Mouse (Mus musculus) spleen, adult 2 months (tissue): ENCODE measurements around the gene Mmrn2. TPM values are rescaled to one million over a fixed set of nuclear protein-coding genes. Genes with fewer than 3 reads are reported as not detected.

Experiments used
- DNase-seq, 2 experiments: peaks; one replicate each; pipeline versions ENCODE4 v3.0.0 to v3.0.0-alpha.2; 2012 to 2021; ENCODE audit warnings: low spot score in 2 of 2, low read depth in 1 of 2
- H3K27ac ChIP-seq: fragments of 200-500 bp; 2 replicates; pipeline ENCODE4 v1.5.1; 2012; ENCODE audit warnings: low read length, inconsistent platforms; ENCODE audit not compliant: insufficient read depth
- H3K27me3 ChIP-seq: fragments of 200-500 bp; 2 replicates; pipeline ENCODE4 v1.6.1; 2012; ENCODE audit warnings: mild to moderate bottlenecking, moderate library complexity, low read length, inconsistent platforms; ENCODE audit not compliant: control insufficient read depth, insufficient read depth
- H3K36me3 ChIP-seq: fragments of 200-500 bp; 2 replicates; pipeline ENCODE4 v1.6.1; 2012; ENCODE audit warnings: mild to moderate bottlenecking, low read length, inconsistent platforms; ENCODE audit not compliant: control insufficient read depth, insufficient read depth
- H3K4me1 ChIP-seq: fragments of 200-500 bp; 2 replicates; pipeline ENCODE4 v1.6.1; 2011; ENCODE audit warnings: inconsistent platforms; ENCODE audit not compliant: control insufficient read depth, insufficient read depth, insufficient read length
- H3K4me3 ChIP-seq: fragments of 200-500 bp; 2 replicates; pipeline ENCODE4 v1.5.1; 2011; ENCODE audit warnings: mild to moderate bottlenecking, inconsistent platforms; ENCODE audit not compliant: insufficient read depth, insufficient read length; ENCODE audit errors: extremely low read depth
- CTCF ChIP-seq: fragments of 200-500 bp; IDR thresholded peaks from 2 replicates; pipeline ENCODE4 v1.5.1; 2011; ENCODE audit warnings: mild to moderate bottlenecking, inconsistent platforms; ENCODE audit not compliant: insufficient read depth, insufficient read length, insufficient replicate concordance; ENCODE audit errors: extremely low read depth
- POLR2A ChIP-seq: fragments of 200-500 bp; IDR thresholded peaks from 2 replicates; pipeline ENCODE4 v1.6.1; 2011; ENCODE audit warnings: low read depth, low read length, inconsistent platforms
- WGBS: fragments of 180-500 bp; shearing (Covaris S2); methylation state at CpG from one replicate; pipeline ENCODE4 v1.1.7; 2018; 5-methylcytosine and 5-hydroxymethylcytosine counted together
- polyA plus RNA-seq: library from polyadenylated mRNA; depleted of rRNA; stranded (reverse); fragments of >200 nt; gene quantifications from 2 replicates; pipeline ENCODE4 v1.2.3, GENCODE M21; 2012

The Mmrn2 gene
- polyA plus RNA-seq, 1 experiment: 8.9 TPM

DNA sequence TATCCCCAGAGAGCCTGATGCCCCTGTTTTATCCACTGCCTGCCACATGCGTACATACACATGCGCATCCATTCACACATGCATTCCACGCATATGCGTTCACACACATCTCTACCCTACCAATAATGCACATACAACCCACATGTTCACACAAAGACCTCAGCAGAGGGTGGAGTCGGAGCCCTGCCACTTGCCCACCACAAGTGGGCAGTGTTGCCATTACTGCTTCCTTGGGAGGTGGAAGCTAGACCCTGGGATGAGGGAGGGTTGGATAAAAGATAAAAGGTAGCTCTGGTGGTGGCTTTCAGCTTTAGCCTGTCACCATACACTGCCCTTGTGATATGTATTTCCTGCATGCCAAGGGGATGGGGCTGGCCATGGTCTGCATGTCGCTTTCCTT is 2.6 kb upstream of the Mmrn2 start:
- WGBS: 86% methylated on average over 6 of the region's 6 CpGs
- no peak for TF ChIP-seq CTCF
- no peak for TF ChIP-seq POLR2A
- no peak for DNase-seq

DNA sequence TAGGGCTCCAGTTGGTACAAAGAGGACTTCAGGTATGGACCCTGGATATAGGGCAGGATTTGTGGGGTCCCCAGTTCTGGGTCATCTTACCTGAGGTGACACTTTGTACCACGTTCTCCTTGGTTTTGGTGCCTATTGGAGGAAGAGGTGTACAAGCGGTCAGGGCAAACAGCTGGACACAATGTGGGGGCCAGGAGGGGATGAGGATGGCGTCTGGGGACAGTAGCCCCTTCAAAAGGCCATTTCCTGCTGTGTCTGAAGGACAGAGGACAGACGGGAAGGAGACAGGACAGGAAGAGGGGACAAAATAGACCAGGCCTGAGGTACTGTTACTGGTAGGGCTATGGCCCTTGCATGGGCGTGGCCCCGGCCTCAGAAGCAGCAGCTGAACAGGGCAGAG is 1.7 kb upstream of the Mmrn2 start:
- WGBS: 89% methylated on average over 6 of the region's 6 CpGs
- Histone ChIP-seq H3K4me3 (no peak overlapping the region), H3K27me3 (no peaks in the 10 kb centered on the region), H3K4me1 (no peaks in the 10 kb centered on the region), H3K36me3 (no peaks in the 10 kb centered on the region), H3K27ac (no peak overlapping the region)
- TF ChIP-seq CTCF (no peak), POLR2A (no peak)
- no peak for DNase-seq

More for the DNA sequence above, 2.6 kb upstream of the Mmrn2 start:
- no peak overlapping the region for H3K27ac ChIP-seq
- H3K36me3 ChIP-seq: no peaks in the 10 kb centered on the region
- no peaks in the 10 kb centered on the region for H3K4me1 ChIP-seq
- H3K4me3 ChIP-seq: no peak overlapping the region
- H3K27me3 ChIP-seq: no peaks in the 10 kb centered on the region

DNA sequence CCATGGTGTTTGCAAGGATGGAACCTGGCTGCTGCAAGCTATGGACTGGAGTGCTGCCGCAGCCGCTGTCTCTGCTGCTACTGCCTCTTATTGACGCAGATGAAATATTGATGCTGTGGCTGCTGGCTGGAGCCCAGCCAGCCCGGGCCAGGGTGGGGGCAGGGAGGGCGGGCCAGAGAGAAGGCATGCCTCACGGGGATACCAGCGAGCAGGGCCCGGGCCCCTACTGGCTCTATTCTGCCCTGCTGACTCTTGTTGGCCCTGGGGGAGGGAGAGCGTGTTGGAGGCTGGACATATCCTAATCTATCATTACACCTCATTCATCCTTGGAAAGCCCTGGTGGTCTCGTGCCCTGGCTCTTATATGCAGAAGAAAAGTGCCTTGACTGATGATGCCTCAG is 688 bp upstream of the Mmrn2 start, which contains the start of gene Sncg:
TSS of gene Sncg (minus strand) at position 213 of the 400 bp plus-strand sequence.
- Histone ChIP-seq H3K4me3 (no peak within 1 kb of the TSS), H3K4me1 (no peaks in the 10 kb centered on the region), H3K27me3 (no peaks in the 10 kb centered on the region), H3K36me3 (no peaks in the 10 kb centered on the region), H3K27ac (0 out of 2 replicates have a peak within 1 kb of the TSS, but pooled peaks have one; percentile 7)
- no peak for DNase-seq
- 34% methylated on average over 10 of the region's 10 CpGs for WGBS
- TF ChIP-seq POLR2A (no peak), CTCF (no peak)

GRCm38 (mm10) chr14:34375941-34376340 is 676 bp downstream of the Mmrn2 start:
- Histone ChIP-seq H3K4me1 (no peaks in the 10 kb centered on the region), H3K36me3 (no peaks in the 10 kb centered on the region), H3K27me3 (no peaks in the 10 kb centered on the region), H3K4me3 (no peak overlapping the region), H3K27ac (no peak overlapping the region)
- DNase-seq: no peak
- no peak for TF ChIP-seq POLR2A
- no peak for TF ChIP-seq CTCF
- 88% methylated on average over 5 of the region's 5 CpGs for WGBS

GRCm38 (mm10) chr14:34377121-34377520 is 1.9 kb downstream of the Mmrn2 start:
- 0 out of 2 replicates have a peak overlapping the region, but pooled peaks have one; percentile 13 for H3K27ac ChIP-seq
- H3K27me3 ChIP-seq: no peaks in the 10 kb centered on the region

GRCm38 (mm10) chr14:34378560-34379331 is 3.5 kb downstream of the Mmrn2 start:
- TF ChIP-seq POLR2A (no peak), CTCF (no peak)
- no peaks in the 10 kb centered on the region for H3K27me3 ChIP-seq
- no peak overlapping the region for H3K27ac ChIP-seq
- no peak for DNase-seq
- no peak overlapping the region for H3K4me3 ChIP-seq
- WGBS: 81% methylated on average over 11 of the region's 11 CpGs
- H3K4me1 ChIP-seq: no peaks in the 10 kb centered on the region
- H3K36me3 ChIP-seq: no peaks in the 10 kb centered on the region

More at GRCm38 (mm10) chr14:34377121-34377520, 1.9 kb downstream of the Mmrn2 start:
- TF ChIP-seq CTCF (no peak), POLR2A (no peak)
- Histone ChIP-seq H3K4me3 (no peak overlapping the region; the same call in 1 of the 2 replicates), H3K4me1 (no peaks in the 10 kb centered on the region), H3K36me3 (no peaks in the 10 kb centered on the region)
- 69% methylated on average over 4 of the region's 4 CpGs for WGBS
- DNase-seq: no peak
